Mouse (Mus musculus) heart, postnatal 0 days (tissue): Measurements from ENCODE around the gene Ap1m2.
A peak's percentile ranks its signal among the peaks of the same experiment; 100 is the strongest.

Experiments
- CTCF ChIP-seq: IDR thresholded peaks from 2 replicates; pipeline ENCODE4 v1.5.1; 2016; ENCODE audit warnings: antibody characterized with exemption, control low read depth, low read depth
- EP300 ChIP-seq: IDR thresholded peaks from 2 replicates; pipeline ENCODE4 v1.6.1; 2016; ENCODE audit warnings: antibody characterized with exemption, low read depth

GRCm38 (mm10) chr9:21291022-21291787, 20.9 kb downstream of the Ap1m2 start, which contains the start of gene Cdkn2d:
- TF ChIP-seq CTCF (peak; percentile 44), EP300 (0 out of 2 replicates have a peak, but pooled peaks have one; percentile 68)
